Mouse (Mus musculus) thymus, adult 2 months (tissue): ENCODE measurements around the gene Lrrc66.

Experiments
- CTCF ChIP-seq: fragments of 200-500 bp; IDR thresholded peaks from 2 replicates; pipeline ENCODE4 v1.5.1; 2012; ENCODE audit warnings: mild to moderate bottlenecking, control low read depth, low read length, moderate library complexity, borderline replicate concordance; ENCODE audit not compliant: control insufficient read depth, poor library complexity, insufficient read depth; ENCODE audit errors: extremely low read depth
- POLR2A ChIP-seq: fragments of 200-500 bp; IDR thresholded peaks from 2 replicates; pipeline ENCODE4 v1.6.1; 2012; ENCODE audit warnings: mild to moderate bottlenecking, low read length, control low read depth, moderate library complexity; ENCODE audit not compliant: control insufficient read depth, poor library complexity, insufficient read depth; ENCODE audit errors: extremely low read depth

GRCm38 (mm10) chr5:73601361-73601763 is 31.0 kb downstream of the Lrrc66 start:
- TF ChIP-seq POLR2A (no peak), CTCF (no peak)
